Mouse (Mus musculus) Patski (cell line): Measurements from ENCODE around the gene Hdac6. TPM values are rescaled to one million over a fixed set of nuclear protein-coding genes. Genes with fewer than 3 reads are reported as not detected.

ENCODE experiments used
- ATAC-seq: fragments of 100-300 bp; one replicate; pipeline ENCODE4 v1.8.0; 2021
- CTCF ChIA-PET: fragments of 350-600 bp; sonication (Branson Sonifier 250); formaldehyde crosslinking; loops from one replicate; lab custom pipeline; 2022; ENCODE audit warnings: inconsistent platforms; lab: Charles Lee
- POLR2A ChIA-PET: fragments of 350-600 bp; sonication (Branson Sonifier 250); formaldehyde crosslinking; loops from one replicate; lab custom pipeline; 2022; ENCODE audit warnings: antibody characterized with exemption, inconsistent platforms; lab: Charles Lee
- DNase-seq: peaks from one replicate; pipeline ENCODE4 v3.0.0-alpha.2; 2011; ENCODE audit warnings: low read depth, low spot score
- H3K27me3 ChIP-seq: fragments of 371-371 bp; one replicate; pipeline ENCODE4 v1.5.1; 2021
- CTCF ChIP-seq: fragments of 100-300 bp; IDR thresholded peaks from one replicate; pipeline ENCODE4 v1.5.1; 2021
- in situ Hi-C: fragments of 300-500 bp; cut with MboI; formaldehyde crosslinking; loops from 3 replicates; pipeline ENCODE4 v1.11.1; 2018; ENCODE audit warnings: low pct_unique_long_range_greater_than_20kb, mixed read lengths
- polyA plus RNA-seq: library from polyadenylated mRNA; unstranded; gene quantifications from one replicate; pipeline ENCODE4 v1.2.3, GENCODE M21; 2021

Gene Hdac6
- polyA plus RNA-seq, 1 experiment from 2014 or later: 159 TPM

DNA sequence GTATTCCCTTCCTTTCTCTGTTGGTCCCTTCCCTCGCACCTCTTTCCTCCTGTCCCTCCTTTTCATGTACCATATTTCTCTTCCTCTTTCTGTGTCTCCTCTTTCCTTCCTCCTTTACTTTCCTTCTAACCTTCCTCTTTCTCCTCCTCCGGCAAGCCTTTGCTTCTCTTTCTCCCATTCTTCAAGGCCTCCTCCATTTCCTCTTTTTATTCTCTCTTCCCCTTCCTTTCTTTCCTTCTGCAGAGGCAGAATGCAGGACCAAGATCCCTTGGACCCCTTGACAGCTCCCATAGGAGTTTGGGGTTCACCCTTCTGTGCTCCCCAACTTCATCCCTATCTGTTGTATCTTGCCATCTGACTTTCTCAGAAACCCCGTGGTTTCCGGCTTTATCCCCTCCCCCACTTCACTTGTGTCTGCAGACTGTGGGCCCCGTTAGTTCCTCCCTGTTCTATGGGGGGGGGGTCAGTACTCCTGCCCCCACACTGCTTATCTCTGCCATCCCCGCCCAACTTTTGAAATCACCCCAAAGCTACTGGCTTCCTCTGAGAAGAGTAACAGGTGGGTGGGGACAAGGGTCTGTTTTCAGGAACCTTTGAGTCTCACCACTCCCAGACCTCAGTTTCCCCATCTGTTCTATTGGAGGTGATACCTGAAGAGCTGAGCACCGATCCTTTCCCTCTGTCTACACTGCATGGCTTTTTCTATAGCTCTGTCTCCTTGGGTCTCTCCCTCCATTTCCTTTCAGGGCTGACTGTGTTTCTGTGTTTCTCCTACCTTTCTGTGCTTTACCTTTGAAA, 16.3 kb upstream of the Hdac6 start:
- ChIA-PET CTCF (no interaction called here), POLR2A (no interaction called here)
- no peak for TF ChIP-seq CTCF
- H3K27me3 ChIP-seq: no peaks in the 10 kb centered on the region
- ATAC-seq: no peak
- in situ Hi-C loops: no loop called here
- no peak for DNase-seq

DNA sequence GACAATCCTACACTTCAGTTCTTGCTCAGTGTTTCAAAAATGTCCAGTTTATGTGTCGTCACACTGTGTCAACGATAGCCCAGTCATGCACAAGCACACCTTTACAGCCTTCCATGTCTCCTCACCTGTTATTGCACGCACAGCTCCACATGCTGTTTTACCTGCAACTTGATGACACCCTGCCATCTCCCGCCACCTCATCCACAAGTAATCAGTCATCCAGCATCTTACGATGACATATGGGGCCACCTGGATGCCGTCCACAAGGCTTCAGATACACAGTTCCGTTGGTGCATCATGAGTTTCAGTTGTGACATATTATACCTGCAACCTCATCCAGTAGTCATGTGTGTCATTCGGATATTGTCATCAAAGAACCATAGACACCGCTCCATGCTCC, 11.2 kb upstream of the Hdac6 start:
- CTCF ChIA-PET: no interaction called here

DNA sequence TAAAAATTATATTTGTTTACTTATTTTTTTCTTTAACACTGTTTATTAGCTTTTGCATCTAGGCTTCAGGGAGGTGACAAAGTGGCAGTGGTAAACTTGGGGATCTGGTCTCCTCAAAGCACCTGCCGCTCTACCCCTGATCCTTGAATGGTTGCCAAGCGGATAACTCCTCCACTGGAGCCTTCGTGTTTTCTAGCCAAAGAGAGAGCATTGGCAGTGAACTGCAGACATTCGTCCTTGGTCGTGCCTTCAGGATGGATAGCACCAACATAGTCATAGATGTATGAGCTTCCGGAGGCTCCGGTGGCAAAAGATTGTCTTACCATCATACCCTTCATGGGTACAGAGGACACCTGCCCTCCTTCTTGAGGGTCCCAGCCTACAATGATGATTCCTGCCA, 2.4 kb upstream of the Hdac6 start:
- TF ChIP-seq CTCF: no peak
- no peak for DNase-seq
- no peak for ATAC-seq
- ChIA-PET POLR2A (no interaction called here), CTCF (no interaction called here)
- in situ Hi-C loops: loop anchor here (5.0 kb wide), 1 partner anchor 47 kb away; no protein-coding TSS in a partner anchor
- H3K27me3 ChIP-seq: peaks cover 6% of the 10 kb centered on the region

More for the DNA sequence above, 11.2 kb upstream of the Hdac6 start:
- no peak for DNase-seq
- no peak for TF ChIP-seq CTCF
- ATAC-seq: no peak
- POLR2A ChIA-PET: no interaction called here
- in situ Hi-C loops: no loop called here
- peaks cover 6% of the 10 kb centered on the region for H3K27me3 ChIP-seq

DNA sequence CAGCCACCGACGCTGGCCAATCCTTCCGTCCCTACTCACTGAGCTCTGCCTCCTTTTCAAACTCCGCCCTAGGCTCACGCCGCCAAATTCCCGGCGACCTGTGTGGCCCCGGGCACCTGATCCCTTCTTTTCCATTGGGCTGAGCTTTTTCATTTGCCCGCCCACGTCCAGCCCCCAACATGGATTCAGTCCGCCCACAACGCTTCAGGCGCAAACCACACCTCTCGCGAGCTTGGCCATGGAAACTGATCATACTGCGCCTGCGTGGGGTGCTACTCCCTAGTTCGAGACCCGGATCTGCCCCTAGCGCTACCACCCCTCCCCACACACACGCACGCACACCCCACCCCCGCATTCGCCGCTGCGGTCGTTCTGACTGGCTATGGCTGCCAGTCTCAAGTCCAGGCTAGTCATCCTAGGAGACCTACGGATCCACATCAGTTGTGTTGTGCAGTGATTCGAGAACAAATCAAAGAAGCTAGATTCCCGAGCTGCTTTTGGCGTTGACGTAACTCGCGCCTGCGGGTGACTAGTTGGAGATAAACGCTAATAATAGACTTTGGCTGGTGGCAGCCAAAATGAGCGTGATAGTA, 307 bp upstream of the Hdac6 start:
- in situ Hi-C loops: no loop called here
- peak; percentile 72 for DNase-seq
- TF ChIP-seq CTCF: no peak
- no peaks in the 10 kb centered on the region for H3K27me3 ChIP-seq
- CTCF ChIA-PET: interaction anchor here (1.0 kb wide), 1 partner anchor 9 kb away, joined by 3 read pairs; no protein-coding TSS in a partner anchor
- no peak for ATAC-seq
- POLR2A ChIA-PET: interaction anchor here (0.6 kb wide), 1 partner anchor 189 kb away, joined by 3 read pairs; no protein-coding TSS in a partner anchor

DNA sequence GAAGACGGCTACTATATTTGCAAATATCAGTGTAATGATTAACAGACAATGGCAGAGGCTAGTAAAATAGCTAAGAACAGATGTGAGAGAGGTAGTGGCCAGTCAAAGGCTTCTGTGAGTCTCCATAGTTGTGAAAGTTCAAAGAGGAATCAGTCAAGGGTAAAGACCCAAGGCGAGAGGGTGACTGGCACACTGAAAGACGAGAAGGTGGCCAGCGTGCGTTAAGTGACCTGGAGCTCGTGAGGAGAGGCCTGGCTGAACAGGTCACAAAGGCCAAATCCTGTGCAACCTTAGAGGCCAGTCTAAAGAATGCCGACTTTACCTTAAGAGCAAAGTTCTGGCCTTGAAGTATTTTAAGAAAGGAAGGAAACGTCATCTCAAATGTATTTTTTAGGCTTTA, 2.1 kb downstream of the Hdac6 start:
- DNase-seq (no peak), ATAC-seq (no peak)
- peaks cover 5% of the 10 kb centered on the region for H3K27me3 ChIP-seq
- ChIA-PET POLR2A (interaction anchor here (0.8 kb wide), 1 partner anchor 17 kb away, joined by 3 read pairs; the partner anchor contains the start of gene Eras), CTCF (no interaction called here)
- no peak for TF ChIP-seq CTCF
- in situ Hi-C loops: no loop called here

DNA sequence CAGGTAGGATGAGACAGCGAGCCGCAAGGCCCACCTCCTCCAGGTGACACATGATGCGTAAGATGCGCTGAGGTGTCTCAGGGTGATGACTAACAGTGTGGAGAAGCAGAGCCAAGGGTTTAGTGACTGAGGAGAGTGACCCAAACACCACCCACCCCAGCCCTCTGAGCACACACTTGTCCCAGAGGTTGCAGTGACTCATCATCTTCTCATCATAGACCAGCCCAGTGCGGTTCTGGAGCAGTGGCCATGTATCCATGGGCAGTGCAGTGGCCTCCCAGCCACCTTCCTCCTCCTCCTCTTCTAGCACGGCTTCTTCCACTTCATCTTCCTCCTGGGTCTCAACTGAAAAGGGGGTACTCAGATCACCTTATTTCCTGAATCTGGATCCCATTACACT, 10.0 kb downstream of the Hdac6 start:
- POLR2A ChIA-PET: no interaction called here
- in situ Hi-C loops: no loop called here
- ATAC-seq (peak; percentile 54), DNase-seq (no peak)
- TF ChIP-seq CTCF: no peak
- H3K27me3 ChIP-seq: peaks cover 10% of the 10 kb centered on the region
- CTCF ChIA-PET: no interaction called here

DNA sequence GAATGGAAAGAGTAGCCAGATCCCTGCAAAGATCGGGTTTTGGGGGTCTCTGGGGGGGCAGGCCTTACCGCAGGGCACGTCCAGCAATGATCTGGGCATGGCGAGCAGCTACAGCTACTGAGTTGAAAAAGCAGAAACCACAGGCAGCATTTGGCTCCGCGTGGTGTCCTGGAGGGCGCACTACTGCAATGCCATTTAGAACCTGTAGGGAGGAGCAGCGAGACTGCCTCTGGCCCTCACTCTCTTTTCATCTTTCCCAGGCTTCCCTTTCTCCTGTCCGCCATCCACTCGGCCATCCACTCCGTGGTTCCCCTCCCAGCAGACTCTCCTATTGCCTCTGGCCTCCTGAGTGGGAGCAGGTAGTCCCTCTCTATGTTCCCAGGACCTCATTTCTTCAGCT, 10.8 kb downstream of the Hdac6 start:
- in situ Hi-C loops: no loop called here
- ChIA-PET CTCF (no interaction called here), POLR2A (no interaction called here)
- ATAC-seq: no peak
- H3K27me3 ChIP-seq: peaks cover 7% of the 10 kb centered on the region
- no peak for TF ChIP-seq CTCF
- no peak for DNase-seq

DNA sequence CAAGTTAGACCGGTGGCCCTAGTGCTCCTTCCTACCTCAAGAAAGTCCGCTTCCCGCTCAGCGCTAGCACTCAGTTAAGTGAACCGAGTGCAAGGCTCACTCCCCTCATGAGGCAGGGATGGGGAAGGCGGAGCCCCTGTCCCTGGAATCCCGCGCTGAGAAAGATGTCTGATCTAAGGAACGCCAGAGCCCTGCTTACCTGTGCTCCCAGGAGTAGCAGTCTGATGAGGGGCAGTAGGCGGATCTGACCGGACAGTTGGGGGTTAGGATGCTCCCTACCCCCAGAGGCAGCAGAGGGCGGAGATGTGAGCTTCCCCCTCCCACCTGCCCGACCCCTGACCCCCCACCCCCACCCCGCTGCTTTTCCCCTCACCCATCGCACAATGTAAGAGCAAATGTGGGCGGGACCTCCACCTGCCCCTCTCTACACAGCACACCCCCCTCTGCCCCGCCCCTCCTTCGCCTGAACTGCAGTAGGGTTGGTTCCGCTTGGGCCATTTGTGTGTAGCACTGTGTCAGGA, 19.4 kb downstream of the Hdac6 start, which contains the start of gene Eras:
Gene Eras, minus strand, starts transcription at position 338 of the 521 bp plus-strand sequence.
- in situ Hi-C loops: no loop called here
- no peak for ATAC-seq
- ChIA-PET CTCF (no interaction called here), POLR2A (interaction anchor here (1.0 kb wide), 1 partner anchor 17 kb away, joined by 3 read pairs; no protein-coding TSS in a partner anchor)
- no peak for DNase-seq
- TF ChIP-seq CTCF: no peak
- peaks cover 26% of the 10 kb centered on the region for H3K27me3 ChIP-seq

DNA sequence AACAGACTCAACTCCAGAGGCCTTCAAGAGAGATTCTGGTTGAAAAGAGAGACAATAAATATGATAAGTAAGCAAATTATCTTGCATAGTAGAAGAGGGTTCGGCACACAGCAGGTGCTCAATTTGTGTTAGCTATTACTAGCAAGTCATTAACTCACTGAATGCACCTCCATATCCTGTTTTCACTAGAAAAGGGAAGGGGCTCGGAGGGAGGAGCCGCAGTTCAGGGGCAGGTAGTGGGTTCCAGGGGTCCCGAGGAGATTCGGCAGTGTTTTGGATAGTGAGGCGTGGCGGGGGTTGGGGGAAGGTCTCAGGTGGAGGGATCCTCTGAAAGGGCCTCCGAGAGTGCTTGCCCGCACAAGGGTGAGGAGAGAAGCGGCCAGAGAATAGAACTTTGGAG, 20.6 kb downstream of the Hdac6 start:
- in situ Hi-C loops: no loop called here
- ATAC-seq (no peak), DNase-seq (no peak)
- no peak for TF ChIP-seq CTCF
- ChIA-PET CTCF (interaction anchor here (1.3 kb wide), 1 partner anchor 91 kb away, joined by 3 read pairs; no protein-coding TSS in a partner anchor), POLR2A (no interaction called here)
- peaks cover 33% of the 10 kb centered on the region for H3K27me3 ChIP-seq

DNA sequence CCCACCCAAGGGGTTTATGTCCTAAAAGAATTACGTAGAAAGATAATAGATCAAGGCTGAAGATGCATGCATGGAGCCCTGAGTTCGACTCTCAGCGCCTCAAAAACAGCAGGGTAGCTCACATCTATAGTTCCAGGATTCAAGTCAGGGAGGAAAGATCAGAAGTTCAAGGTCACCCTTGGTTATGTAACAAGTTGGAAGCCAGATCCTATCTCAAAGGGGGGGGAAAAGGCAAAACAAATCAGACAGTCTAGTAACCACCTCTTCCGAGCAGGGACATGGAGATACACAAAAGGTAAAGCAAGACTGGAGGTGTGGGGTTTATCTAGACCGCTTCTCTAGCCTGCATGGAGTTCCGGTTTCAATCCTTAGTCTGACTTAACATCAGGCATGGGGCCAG, 21.4 kb downstream of the Hdac6 start:
- DNase-seq: no peak
- no peak for ATAC-seq
- peaks cover 33% of the 10 kb centered on the region for H3K27me3 ChIP-seq
- no peak for TF ChIP-seq CTCF
- ChIA-PET CTCF (interaction anchor here (1.3 kb wide), 1 partner anchor 91 kb away, joined by 3 read pairs; no protein-coding TSS in a partner anchor), POLR2A (no interaction called here)
- in situ Hi-C loops: no loop called here

DNA sequence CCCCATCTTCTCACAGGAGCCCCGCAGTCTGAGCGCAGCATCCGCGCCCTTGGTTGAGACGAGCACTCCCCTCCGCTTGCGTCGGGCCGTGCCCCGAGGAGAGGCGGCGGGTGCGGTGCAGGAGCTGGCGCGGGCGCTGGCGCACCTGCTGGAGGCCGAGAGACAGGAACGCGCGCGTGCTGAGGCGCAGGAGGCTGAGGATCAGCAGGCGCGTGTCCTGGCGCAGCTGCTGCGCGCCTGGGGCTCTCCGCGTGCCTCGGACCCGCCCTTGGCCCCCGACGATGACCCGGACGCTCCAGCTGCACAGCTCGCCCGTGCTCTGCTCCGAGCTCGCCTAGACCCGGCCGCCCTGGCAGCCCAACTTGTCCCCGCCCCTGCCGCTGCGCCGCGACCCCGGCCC, 25.7 kb downstream of the Hdac6 start:
- POLR2A ChIA-PET: no interaction called here
- DNase-seq (no peak), ATAC-seq (no peak)
- peaks cover 34% of the 10 kb centered on the region for H3K27me3 ChIP-seq
- in situ Hi-C loops: no loop called here
- TF ChIP-seq CTCF: no peak
- CTCF ChIA-PET: no interaction called here
